Mouse (Mus musculus) cerebellum, postnatal 10 days (tissue): ENCODE data around the gene Mrc1.

ENCODE experiments used
- DNase-seq, 2 experiments: peaks; one replicate each; pipeline ENCODE4 v3.0.0; 2021; ENCODE audit warnings: mixed read lengths in 2 of 2

Mrc1 gene

GRCm38 (mm10) chr2:14249839-14250564 is 20.8 kb downstream of the Mrc1 start:
- DNase-seq: no peak

- DNase-seq: no peak
These were observed 22.7 kb downstream of the Mrc1 start for GRCm38 (mm10) chr2:14251938-14252337.

- DNase-seq: no peak
These were observed 29.2 kb downstream of the Mrc1 start for GRCm38 (mm10) chr2:14258345-14258850.

- no peak for DNase-seq
These were observed 32.9 kb downstream of the Mrc1 start for GRCm38 (mm10) chr2:14262090-14262489.

- DNase-seq: no peak
These were observed 40.0 kb downstream of the Mrc1 start for GRCm38 (mm10) chr2:14269160-14269559.

GRCm38 (mm10) chr2:14272088-14272487 is 42.9 kb downstream of the Mrc1 start:
- no peak for DNase-seq

GRCm38 (mm10) chr2:14275796-14276195 is 46.6 kb downstream of the Mrc1 start:
- DNase-seq: no peak

GRCm38 (mm10) chr2:14279256-14279655 is 50.1 kb downstream of the Mrc1 start:
- DNase-seq: no peak

- no peak for DNase-seq
These were observed 50.6 kb downstream of the Mrc1 start for GRCm38 (mm10) chr2:14279795-14280194.

GRCm38 (mm10) chr2:14295334-14295733 is 66.1 kb downstream of the Mrc1 start:
- DNase-seq: peak; percentile 96 to 99

- no peak for DNase-seq
These were observed 83.6 kb downstream of the Mrc1 start for GRCm38 (mm10) chr2:14312505-14313380.

- no peak for DNase-seq
These were observed 85.9 kb downstream of the Mrc1 start for GRCm38 (mm10) chr2:14315113-14315512.

- DNase-seq: peak; percentile 94 to 95
These were observed 112.6 kb downstream of the Mrc1 start for GRCm38 (mm10) chr2:14341652-14342308.

- DNase-seq: peak; percentile 59 to 63
These were observed 113.2 kb downstream of the Mrc1 start for GRCm38 (mm10) chr2:14342309-14342839.
